Mouse (Mus musculus) erythroblast, adult 5-6 weeks (primary cell): ENCODE data around the gene Bsnd. TPM values are rescaled to one million over a fixed set of nuclear protein-coding genes. Genes with fewer than 3 reads are reported as not detected.

ENCODE experiments used
- ATAC-seq: replicated peaks from 2 replicates; pipeline ENCODE4 v1.8.0; 2016; ENCODE audit warnings: moderate number of reproducible peaks, mild to moderate bottlenecking, moderate TSS enrichment, inconsistent platforms; ENCODE audit not compliant: poor library complexity, low FRiP score, severe bottlenecking
- total RNA-seq, 2 experiments: library from RNA; stranded (forward) in 1 of 2; stranded (reverse) in 1 of 2; fragments of 150-400 nt in 1 of 2; fragments of 200-764, 138-1000 nt in 1 of 2; gene quantifications; 2 replicates each; pipeline versions ENCODE4 v1.2.3 to v1.2.4; 2015 to 2017; ENCODE audit warnings: low replicate concordance in 2 of 2

Bsnd gene
- total RNA-seq (2015; ENCODE audit: low replicate concordance) (not detected in 2 replicates), total RNA-seq (2017; ENCODE audit: low replicate concordance) (not detected in 2 replicates)

DNA sequence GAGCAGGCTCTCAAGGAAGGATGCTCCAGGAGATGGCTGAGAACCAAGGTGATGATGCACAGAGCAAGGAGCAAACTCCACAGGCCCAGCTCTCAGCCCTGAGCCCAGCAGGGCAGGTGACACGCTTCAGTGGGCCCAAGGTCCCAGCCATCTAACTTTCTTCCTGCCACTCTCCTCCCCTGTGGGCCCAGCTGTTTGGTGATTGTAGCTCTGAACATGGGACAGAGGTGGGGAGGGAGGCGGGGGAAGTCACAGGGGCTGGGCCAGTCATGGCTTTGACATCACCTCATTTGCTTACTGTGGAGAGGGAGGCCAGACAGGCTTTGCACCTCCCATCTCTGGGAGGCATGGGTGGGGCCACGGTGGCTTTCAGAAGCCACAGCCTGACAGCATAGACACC, at the start of gene Bsnd:
Gene Bsnd (minus strand): TSS at position 168 of the 400 bp plus-strand sequence.
- ATAC-seq = no peak

GRCm38 (mm10) chr4:106541491-106541890, 49.4 kb upstream of the Bsnd start:
- ATAC-seq = no peak

DNA sequence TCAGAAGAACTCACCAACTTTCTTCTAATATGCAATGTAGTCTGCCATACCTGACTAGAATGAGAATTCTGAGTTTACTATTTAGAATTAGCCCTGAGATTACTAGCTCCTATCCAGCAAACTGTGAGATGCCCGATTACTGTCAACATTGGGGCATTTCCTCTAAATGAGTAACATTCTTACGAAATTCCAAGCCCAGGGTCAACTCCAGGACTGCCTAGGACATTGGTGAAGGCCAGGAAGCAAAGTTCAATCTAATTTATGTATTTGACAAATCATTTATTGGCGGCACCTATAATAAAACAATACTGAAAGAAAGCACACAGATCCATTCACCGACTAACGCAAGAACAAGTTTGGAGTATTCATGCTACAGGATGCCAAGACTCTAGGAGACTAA, 47.7 kb upstream of the Bsnd start:
- no peak for ATAC-seq

DNA sequence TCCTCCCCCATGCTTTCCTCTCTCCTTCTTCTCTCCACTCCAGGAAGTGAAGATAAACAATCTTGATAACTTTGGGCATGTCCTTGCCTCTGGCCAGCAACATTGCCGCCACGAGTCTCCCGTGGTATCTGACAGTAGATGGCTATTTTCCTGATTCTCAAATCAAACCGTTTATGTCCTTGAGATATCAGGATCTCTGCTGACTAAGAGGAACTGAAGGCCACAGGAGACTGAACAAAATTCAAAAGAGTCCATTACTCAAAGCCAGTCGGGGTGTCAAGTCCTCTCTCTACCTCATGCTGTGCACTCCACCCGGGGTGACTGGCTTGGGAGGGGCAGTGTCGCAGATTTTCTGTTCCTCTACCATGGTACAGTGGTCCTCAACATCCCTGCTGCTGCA, 42.2 kb upstream of the Bsnd start:
- no peak for ATAC-seq

- ATAC-seq = no peak
Observed at GRCm38 (mm10) chr4:106533421-106534080, 41.5 kb upstream of the Bsnd start.

DNA sequence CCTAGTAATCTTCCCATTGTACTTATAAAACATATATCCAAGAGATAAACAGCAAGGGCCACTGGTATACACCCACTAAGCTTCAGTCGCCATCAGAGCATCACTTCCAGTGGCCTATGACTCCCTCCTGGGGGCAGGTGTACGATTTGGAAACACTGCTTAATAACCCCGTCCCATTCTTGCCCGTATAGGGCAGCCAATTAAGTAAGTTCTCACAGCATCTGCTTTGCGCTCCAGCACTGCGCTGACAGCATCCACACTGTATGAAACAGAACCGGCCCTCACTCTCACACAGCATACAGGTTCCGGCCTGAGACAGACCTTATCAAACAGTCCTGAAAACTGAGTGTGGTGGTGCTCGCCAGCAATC, 38.0 kb upstream of the Bsnd start:
- ATAC-seq = peak; percentile 28; the same call in 1 of the 2 replicates

- peak; percentile 85 for ATAC-seq
Observed at GRCm38 (mm10) chr4:106529375-106530112, 37.5 kb upstream of the Bsnd start.

- ATAC-seq = no peak
Observed at GRCm38 (mm10) chr4:106527856-106528547, 35.9 kb upstream of the Bsnd start.

- no peak for ATAC-seq
Observed at GRCm38 (mm10) chr4:106525001-106525400, 32.9 kb upstream of the Bsnd start.

DNA sequence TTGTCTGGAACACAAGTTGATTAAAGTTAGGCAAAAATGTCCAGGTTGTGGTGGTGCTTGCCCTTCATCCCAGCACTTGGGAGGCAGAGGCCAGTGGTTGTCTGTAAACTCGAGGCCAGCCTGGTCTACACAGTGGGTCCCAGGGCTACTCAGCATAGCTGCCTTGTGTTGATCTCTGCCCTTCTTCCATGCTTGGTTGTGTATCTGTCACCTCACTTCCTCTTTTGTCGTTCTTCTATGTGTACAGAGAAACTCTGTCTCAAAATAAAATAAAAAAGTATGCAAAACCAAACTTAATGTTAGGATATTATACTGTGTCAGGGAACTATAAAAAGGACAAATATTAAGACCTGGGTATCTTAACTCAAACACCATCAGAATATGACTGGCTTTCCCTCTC, 32.0 kb upstream of the Bsnd start:
- ATAC-seq = no peak

GRCm38 (mm10) chr4:106522547-106522946, 30.5 kb upstream of the Bsnd start:
- no peak for ATAC-seq

- ATAC-seq = no peak
Observed at GRCm38 (mm10) chr4:106514606-106515005, 22.5 kb upstream of the Bsnd start.

DNA sequence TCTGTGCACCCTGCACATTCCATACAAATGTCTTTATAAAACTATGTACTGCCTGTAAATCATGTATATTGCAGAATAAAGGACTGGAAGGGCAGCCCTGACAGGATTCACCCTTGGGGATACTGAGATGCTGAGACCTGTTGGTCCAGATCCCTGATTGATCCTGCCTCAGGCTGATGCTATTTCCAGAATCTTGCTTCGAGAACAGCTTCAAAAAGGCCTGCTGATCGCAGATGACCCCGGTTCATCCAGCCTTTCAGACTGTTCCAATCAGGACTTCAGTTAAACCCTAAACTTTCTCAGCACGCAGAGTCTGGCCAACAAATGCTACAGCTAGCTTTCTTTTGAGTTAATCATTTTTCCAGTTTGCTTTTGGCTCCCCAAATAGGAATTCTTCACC, 17.8 kb upstream of the Bsnd start:
- ATAC-seq = no peak

DNA sequence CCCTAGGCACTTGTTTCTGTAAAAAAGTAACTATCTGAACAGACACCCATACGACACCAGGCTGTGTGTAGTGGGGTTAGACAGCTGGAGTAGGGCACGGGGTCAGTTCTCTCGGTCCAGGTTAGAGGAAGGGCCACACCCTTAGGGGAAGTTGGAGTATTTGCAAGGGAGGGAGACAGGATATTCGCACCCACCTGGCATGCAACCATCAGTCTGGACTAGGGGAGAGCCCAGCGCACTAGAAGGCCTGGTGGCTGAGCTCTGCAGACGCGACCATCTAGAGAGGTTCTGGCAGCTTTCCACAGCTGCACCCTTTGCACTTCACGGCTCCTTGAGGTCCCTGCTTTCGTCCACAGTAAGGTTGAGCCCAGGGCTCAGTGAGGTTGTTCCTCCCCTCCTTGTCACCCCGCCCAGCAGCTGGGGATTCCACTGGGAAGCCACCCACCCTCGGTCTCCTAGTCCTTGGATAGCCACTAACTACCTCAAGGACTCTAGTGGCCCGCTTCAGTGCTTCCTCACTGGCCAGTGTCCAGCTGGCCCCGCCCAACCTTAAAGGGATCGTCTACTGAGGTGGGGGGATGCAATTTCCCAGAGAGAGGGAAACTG, 13.5 kb upstream of the Bsnd start:
- ATAC-seq = no peak

DNA sequence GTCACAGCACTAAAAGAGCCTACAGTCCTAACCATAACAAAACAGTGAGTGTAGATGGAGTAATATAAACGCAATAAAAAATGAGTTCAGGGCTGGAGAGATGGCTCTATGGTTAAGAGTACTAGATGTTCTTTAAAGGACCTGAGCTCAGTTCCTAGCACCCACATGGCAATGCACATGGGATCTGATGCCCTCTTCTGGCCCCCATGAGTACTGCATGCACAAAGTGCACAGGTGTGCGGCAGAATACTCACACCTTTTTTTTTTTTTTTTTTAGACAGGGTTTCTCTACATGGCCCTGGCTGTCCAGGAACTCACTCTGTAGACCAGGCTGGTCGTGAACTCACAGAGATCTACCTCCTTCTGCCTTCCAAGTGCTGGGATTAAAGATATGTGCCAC, 11.5 kb upstream of the Bsnd start:
- ATAC-seq = no peak

GRCm38 (mm10) chr4:106500066-106500465, 8.0 kb upstream of the Bsnd start:
- no peak for ATAC-seq

- no peak for ATAC-seq
Observed at GRCm38 (mm10) chr4:106498471-106498844, 6.4 kb upstream of the Bsnd start.

DNA sequence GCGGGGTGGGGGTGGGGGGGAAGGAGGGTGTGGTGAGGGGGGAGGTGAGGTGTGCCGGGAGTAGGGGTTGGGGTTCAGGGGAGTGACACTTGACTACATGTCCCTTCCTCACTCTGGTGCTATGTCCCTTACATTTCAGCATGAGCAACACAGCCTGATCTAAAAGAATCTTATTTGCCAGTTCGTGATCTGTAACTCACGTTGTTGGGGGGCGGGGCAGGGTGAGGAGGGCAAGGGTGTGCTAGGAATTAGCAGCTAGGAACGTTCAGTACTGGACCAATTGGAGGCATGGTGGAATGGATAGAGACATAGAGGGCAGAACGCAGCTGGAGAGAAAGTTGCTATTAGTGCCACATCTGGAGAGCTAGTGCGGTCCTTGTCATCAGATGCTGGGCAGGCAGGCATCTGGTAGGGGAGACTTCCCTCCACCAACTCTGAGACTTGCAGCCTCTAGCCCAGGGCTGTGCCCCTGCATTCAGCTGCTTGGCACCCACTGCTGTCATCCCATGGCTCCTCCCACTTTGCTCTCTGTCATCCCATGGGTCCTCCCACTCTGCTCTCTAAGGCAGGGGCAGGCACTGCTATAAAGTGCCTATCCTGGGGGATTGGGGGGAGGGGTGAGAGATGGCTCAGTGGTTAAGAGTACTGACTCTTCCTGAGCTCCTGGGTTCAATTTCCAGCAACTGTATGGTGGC, 5.8 kb upstream of the Bsnd start:
- ATAC-seq = no peak

GRCm38 (mm10) chr4:106496833-106497232, 4.8 kb upstream of the Bsnd start:
- ATAC-seq = no peak

DNA sequence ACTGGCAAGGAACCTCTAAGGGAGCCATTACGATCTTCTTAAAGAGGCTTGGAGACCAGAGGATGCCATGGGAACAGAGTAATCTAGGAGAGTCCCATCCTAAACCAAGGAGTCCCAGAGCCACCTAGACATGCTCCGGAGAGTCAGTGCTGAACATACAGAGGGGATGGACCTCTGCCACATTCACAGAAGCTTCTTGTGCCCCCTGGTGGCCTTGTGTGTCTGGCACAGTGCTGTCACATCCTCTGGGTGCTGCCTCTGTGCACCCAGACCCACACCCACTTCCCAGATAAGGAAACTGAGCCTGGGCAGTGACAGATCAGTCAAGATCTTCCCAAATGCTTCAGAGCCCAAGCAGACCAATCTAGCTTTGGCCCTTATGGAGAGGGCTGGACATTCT, 1.6 kb upstream of the Bsnd start:
- ATAC-seq = no peak
